Mouse (Mus musculus) kidney, postnatal 25 days (tissue): Measurements from ENCODE around the gene Gm20388.

ENCODE experiments used
- DNase-seq, 2 experiments: peaks; one replicate each; pipeline ENCODE4 v3.0.0; 2021; ENCODE audit warnings: mixed read lengths in 2 of 2

The Gm20388 gene

GRCm38 (mm10) chr8:122896317-122896716, 2985.7 kb downstream of the Gm20388 start:
- no peak for DNase-seq

GRCm38 (mm10) chr8:122897200-122897599, 2986.6 kb downstream of the Gm20388 start:
- no peak for DNase-seq

DNA sequence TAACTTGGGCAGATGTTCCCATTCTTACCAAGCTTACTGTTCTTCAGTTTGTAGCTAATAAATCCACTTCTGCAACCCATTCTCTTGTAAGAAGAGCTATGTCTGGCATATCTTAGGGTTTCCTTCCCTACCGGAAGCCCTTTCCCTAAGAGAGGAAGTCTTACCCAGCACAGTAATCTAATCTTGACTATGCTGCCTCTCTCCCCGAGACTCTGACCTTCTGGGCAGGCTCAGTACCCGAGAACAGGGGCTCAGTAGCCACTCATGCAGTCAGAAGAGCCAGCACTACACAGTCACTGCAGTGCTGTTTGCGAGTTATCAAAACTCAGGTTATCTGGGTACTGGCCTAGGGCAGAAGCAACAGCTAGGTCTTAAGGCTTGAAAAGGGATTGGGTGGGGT, 2987.4 kb downstream of the Gm20388 start:
- no peak for DNase-seq

GRCm38 (mm10) chr8:122898473-122898872, 2987.8 kb downstream of the Gm20388 start:
- peak in 1 of 2 experiments; percentile 38 for DNase-seq

DNA sequence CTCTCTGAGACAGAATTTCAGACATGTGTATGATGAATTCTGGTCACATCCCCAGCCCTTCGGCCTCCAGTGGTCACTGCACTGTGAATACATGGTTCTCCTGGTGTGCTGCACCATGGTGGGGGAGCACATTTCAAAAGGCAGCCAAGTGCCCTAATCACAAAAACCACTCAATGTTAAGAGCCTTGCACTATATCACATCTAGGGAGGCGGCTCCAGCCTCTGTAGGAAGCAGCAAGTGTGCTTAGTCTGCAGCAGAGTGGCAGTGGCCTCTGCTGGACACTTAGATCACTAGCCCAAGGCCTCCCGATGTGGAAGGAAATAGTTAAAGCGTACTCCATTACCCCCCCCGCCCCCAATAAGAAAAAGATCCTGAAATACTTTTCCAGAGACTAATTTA, 2988.4 kb downstream of the Gm20388 start:
- peak in 1 of 2 experiments; percentile 21 for DNase-seq

- no peak for DNase-seq
Observed at GRCm38 (mm10) chr8:122901476-122901875, 2990.8 kb downstream of the Gm20388 start.

DNA sequence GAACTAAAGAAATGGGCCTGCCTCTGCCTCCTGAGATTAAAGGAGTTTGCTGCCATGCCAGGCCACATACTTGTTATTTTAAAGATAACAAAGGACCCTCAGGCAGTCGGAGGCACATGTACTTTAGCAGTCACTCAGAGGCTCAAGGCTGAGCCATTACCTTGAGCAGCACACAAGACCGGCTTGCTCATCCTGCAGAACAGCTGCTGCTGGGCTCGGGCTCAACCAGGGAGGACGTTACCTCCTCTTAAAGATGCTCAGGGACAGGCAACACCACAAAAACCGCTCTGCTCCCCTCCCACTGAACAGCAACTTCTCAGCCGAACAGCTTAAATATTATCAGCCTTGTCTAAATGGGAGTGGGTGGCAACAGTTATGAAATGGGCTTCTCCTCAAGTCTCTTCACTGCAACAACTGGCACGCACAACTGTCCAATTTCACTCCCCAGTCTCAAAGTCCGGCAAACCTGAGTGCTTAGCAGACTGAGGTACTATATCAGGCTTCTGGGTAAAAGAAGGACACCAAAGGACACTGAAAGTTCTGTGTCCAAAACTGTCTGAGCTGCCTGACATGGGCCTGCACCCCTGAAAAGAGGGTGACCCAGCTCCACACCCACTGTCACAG, 2991.4 kb downstream of the Gm20388 start:
- peak in 1 of 2 experiments; percentile 43 for DNase-seq

DNA sequence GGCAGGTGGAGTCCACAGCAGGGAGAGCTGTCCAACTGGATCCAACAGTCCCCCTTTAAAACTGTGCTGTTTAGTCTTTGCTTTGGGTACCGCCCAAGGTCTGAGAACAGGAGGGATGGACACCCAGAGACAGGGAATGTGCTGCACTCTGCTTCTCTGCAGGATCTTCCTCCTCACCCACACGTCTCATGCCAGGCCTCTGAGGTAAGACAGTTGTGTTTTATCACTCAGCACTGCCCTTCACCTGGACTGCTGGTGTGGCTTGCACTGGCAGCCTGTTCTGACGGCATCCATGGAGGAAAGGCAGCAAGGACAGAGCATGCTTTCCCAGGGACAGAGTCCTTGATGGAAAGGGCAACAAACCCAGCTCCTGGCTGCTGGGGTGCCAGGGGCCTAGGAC, 2991.9 kb downstream of the Gm20388 start:
- DNase-seq = peak in 1 of 2 experiments; percentile 37

DNA sequence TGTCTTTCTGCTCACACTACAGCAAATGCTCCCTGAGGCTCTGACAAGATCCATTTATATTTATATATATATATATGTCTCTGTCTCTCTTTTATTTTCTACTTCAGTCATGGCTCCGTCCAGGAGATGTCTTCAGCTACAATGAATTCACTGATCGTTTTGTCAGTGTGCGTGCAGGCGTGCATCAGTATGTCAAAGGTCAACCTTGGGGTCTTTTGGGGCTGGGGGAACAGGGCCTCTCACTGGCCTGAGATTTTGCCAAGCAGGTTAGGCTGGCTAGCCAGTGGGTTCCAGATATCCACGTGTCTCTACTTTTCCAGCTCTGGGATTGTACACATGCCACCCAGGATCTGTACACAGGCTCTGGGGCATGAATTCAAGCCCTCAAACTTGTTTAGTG, 2992.4 kb downstream of the Gm20388 start:
- DNase-seq = peak in 1 of 2 experiments; percentile 38

DNA sequence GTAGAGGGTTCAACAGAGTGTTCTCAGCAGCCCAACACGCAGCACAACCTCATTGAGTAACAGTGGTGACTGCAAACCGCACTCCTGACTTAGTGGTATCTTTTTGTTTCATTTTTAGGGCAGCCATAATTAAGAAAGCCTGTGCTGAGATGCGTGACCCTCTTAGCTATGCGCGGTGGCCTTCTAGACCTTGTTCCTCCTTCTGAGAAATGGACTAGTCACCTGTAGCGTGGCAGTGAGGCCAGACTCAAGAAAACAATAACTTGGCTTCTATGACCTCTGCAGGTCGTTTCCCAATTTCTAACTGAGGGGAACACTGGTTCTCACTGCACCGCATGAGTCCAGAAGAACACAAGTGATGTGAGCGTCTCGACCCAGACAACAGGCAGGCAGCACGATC, 2993.9 kb downstream of the Gm20388 start:
- DNase-seq = no peak

DNA sequence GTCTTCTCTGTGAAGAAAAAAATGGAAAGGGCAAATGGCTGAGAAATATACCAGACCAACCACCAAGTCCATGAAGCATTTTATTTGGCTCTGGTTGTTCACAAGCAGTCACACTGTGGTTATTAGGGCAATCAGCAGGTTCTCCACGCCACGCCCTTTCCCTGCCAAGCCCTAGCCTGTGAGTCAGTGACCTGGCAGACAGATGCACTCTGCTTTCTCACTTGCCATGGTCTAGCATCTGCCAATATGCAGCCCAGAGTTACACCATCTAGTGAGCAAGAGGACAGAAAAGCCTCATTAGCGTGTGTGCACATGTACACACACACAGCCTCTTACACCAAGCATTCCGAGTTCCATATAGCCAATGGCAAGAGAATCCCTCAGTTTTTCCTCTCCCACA, 2994.7 kb downstream of the Gm20388 start:
- DNase-seq = no peak

- DNase-seq = peak; percentile 94 to 95
Observed at GRCm38 (mm10) chr8:122906463-122907021, 2995.9 kb downstream of the Gm20388 start.

- no peak for DNase-seq
Observed at GRCm38 (mm10) chr8:122912150-122912549, 3001.5 kb downstream of the Gm20388 start.

GRCm38 (mm10) chr8:122912871-122913270, 3002.2 kb downstream of the Gm20388 start:
- no peak for DNase-seq

GRCm38 (mm10) chr8:122916766-122917165, 3006.1 kb downstream of the Gm20388 start:
- DNase-seq = no peak

GRCm38 (mm10) chr8:122917531-122918392, 3007.1 kb downstream of the Gm20388 start:
- peak; percentile 43 to 59 for DNase-seq

DNA sequence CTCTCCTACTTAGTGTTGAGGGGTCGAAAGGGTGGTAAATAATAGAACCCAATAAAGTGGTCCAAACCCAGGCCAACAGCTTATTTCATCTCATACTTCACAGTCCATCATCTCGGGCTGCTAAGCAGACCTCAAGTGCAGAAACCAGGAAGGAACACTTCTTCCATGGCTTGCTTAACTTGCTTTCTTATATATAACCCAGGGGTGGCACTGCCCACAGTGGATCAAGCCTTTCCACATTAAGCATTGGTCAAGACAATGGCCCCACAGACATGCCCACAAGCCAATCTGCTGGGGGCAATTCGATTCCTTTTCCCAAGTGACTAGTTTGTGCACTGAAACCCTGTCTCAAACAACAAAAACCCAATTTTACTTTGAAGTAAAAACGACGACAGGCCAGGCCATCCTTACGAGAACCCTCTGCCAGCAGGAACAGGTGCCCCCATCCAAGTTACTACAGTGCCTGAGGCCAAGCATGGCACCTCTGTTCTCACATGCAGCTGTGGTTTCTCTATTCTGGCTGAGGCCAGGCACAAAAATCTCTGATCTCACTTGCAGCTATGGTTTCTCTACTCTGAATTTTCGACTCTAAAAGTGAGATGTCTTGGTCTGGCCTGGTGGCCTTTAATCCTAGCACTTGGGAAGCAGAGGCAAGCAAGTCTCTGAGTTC, 3007.9 kb downstream of the Gm20388 start:
- no peak for DNase-seq

- DNase-seq = no peak
Observed at GRCm38 (mm10) chr8:122920890-122921289, 3010.2 kb downstream of the Gm20388 start.

- no peak for DNase-seq
Observed at GRCm38 (mm10) chr8:122922945-122923344, 3012.3 kb downstream of the Gm20388 start.

GRCm38 (mm10) chr8:122923431-122924090, 3012.9 kb downstream of the Gm20388 start:
- no peak for DNase-seq

DNA sequence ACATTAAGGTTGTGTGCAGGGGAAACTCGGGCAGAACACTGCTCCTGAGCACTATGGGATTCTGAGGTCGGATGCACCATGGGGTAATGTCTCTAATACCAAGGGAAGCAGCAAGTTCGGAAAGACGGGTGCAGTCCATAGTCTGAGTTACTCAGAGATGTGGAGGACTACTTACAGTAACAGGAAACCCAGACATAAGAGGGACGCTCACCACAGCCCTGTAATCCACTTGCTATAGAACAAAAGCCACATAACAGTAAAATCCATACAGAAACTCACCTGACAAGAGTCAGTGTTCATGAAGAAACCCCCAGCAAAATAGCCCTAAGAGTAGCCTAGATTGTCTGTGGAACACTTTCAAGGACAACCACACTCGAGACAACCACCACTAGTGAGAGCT, 3013.4 kb downstream of the Gm20388 start:
- no peak for DNase-seq

DNA sequence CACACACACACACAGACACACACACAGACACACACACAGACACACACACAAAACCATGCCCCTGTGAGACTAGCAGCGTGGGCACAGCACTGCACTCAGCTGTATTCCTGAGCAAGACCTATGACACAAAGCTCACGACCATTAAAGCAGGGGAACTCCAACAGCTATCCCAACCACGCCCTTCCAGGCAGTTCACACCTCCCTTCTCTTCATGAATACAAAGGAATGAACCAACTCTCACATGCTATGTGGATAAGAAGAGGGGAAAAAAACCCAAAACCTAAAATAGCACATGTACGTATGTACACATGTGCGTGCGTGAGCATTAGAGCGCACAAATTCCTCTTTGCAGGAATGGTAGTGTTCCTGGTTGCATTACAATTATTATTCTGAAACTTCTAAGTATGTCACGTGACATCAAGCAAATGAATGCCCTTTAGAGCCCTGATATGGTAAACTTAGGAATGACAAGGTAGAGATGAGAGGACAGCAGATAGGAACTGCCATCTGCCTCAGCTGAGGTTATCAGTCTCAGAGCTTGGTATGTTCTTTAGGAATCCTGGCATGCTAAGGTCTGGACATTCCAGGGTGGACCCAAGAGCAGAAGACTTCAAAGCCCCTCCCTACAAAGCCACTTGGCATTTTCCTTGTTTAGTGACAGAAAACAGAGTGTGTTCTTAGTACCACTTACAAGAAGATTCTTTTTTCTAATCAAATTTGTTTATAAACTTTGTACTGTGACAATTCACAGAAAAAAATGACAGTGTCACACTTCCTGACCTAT, 3015.5 kb downstream of the Gm20388 start:
- DNase-seq = no peak
